Mouse (Mus musculus): ENCODE measurements around the gene Erp29. TPM values are rescaled to one million over a fixed set of nuclear protein-coding genes. Genes with fewer than 3 reads are reported as not detected.
A peak's percentile ranks its signal among the peaks of the same experiment; 100 is the strongest.

The Erp29 gene
- polyA plus RNA-seq, 1 experiment: 277 TPM

- peaks cover 18% of the 10 kb centered on the region for H3K4me1 ChIP-seq (ENCODE audit: control insufficient read depth, insufficient read depth, low read length)
- peak overlapping the region; percentile 66 for H3K27ac ChIP-seq (ENCODE audit: insufficient read depth, low read depth, low read length)
- WGBS: 56% methylated on average over 4 of the region's 4 CpGs
- H3K4me3 ChIP-seq (ENCODE audit: insufficient read depth, low read depth, low read length): no peak overlapping the region
- TF ChIP-seq POLR2A (IDR thresholded peaks at IDR 0.05; ENCODE audit: insufficient read depth, low read depth, low read length) (no peak), CTCF (IDR thresholded peaks at IDR 0.05; ENCODE audit: insufficient read depth, low read depth, low read length) (no peak)
Measured at GRCm38 (mm10) chr5:121387126-121387525, 65.2 kb downstream of the Erp29 start.

- peak overlapping the region; percentile 73 for H3K27ac ChIP-seq (ENCODE audit: insufficient read depth, low read depth, low read length)
- WGBS: 15% methylated on average over 22 of the region's 22 CpGs
- TF ChIP-seq CTCF (IDR thresholded peaks at IDR 0.05; ENCODE audit: insufficient read depth, low read depth, low read length): no peak
- TF ChIP-seq POLR2A (IDR thresholded peaks at IDR 0.05; ENCODE audit: insufficient read depth, low read depth, low read length): no peak
Measured at GRCm38 (mm10) chr5:121386120-121386909, 66.0 kb downstream of the Erp29 start.

GRCm38 (mm10) chr5:121385461-121386119 lies 66.7 kb downstream of the Erp29 start, which contains the start of gene Trafd1:
Gene Trafd1, minus strand, starts transcription at chr5:121385632.
- no peak for TF ChIP-seq CTCF (IDR thresholded peaks at IDR 0.05; ENCODE audit: insufficient read depth, low read depth, low read length)
- peak; percentile 46; the same call in 1 of the 2 replicates for TF ChIP-seq POLR2A (IDR thresholded peaks at IDR 0.05; ENCODE audit: insufficient read depth, low read depth, low read length)
- H3K4me3 ChIP-seq (ENCODE audit: insufficient read depth, low read depth, low read length): peak within 1 kb of the TSS; percentile 77
- peak within 1 kb of the TSS; percentile 94 for H3K27ac ChIP-seq (ENCODE audit: insufficient read depth, low read depth, low read length)
- peaks cover 18% of the 10 kb centered on the region for H3K4me1 ChIP-seq (ENCODE audit: control insufficient read depth, insufficient read depth, low read length)
- under 1% methylated on average over 34 of the region's 45 CpGs for WGBS

More at GRCm38 (mm10) chr5:121386120-121386909, 66.0 kb downstream of the Erp29 start:
- Histone ChIP-seq H3K4me3 (ENCODE audit: insufficient read depth, low read depth, low read length) (peak overlapping the region; percentile 77; the same call in 1 of the 2 replicates), H3K4me1 (ENCODE audit: control insufficient read depth, insufficient read depth, low read length) (peaks cover 18% of the 10 kb centered on the region)

GRCm38 (mm10) chr5:121384757-121385460 lies 67.4 kb downstream of the Erp29 start:
- peak overlapping the region; percentile 77 for H3K4me3 ChIP-seq (ENCODE audit: insufficient read depth, low read depth, low read length)
- under 1% methylated on average over 43 of the region's 47 CpGs for WGBS
- H3K27ac ChIP-seq (ENCODE audit: insufficient read depth, low read depth, low read length): peak overlapping the region; percentile 94
- H3K4me1 ChIP-seq (ENCODE audit: control insufficient read depth, insufficient read depth, low read length): peaks cover 18% of the 10 kb centered on the region
- TF ChIP-seq CTCF (IDR thresholded peaks at IDR 0.05; ENCODE audit: insufficient read depth, low read depth, low read length) (no peak), POLR2A (IDR thresholded peaks at IDR 0.05; ENCODE audit: insufficient read depth, low read depth, low read length) (peak; percentile 37; the same call in 1 of the 2 replicates)

GRCm38 (mm10) chr5:121383857-121384756 lies 68.2 kb downstream of the Erp29 start:
- peak overlapping the region; percentile 77 for H3K4me3 ChIP-seq (ENCODE audit: insufficient read depth, low read depth, low read length)
- peak overlapping the region; percentile 94 for H3K27ac ChIP-seq (ENCODE audit: insufficient read depth, low read depth, low read length)
- TF ChIP-seq POLR2A (IDR thresholded peaks at IDR 0.05; ENCODE audit: insufficient read depth, low read depth, low read length) (no peak), CTCF (IDR thresholded peaks at IDR 0.05; ENCODE audit: insufficient read depth, low read depth, low read length) (no peak)
- 14% methylated on average over 10 of the region's 10 CpGs for WGBS
- peaks cover 18% of the 10 kb centered on the region for H3K4me1 ChIP-seq (ENCODE audit: control insufficient read depth, insufficient read depth, low read length)

- WGBS: 86% methylated on average over 2 of the region's 2 CpGs
- Histone ChIP-seq H3K27ac (ENCODE audit: insufficient read depth, low read depth, low read length) (no peak overlapping the region), H3K4me1 (ENCODE audit: control insufficient read depth, insufficient read depth, low read length) (peaks cover 12% of the 10 kb centered on the region), H3K4me3 (ENCODE audit: insufficient read depth, low read depth, low read length) (no peak overlapping the region)
- TF ChIP-seq CTCF (IDR thresholded peaks at IDR 0.05; ENCODE audit: insufficient read depth, low read depth, low read length): no peak
- no peak for TF ChIP-seq POLR2A (IDR thresholded peaks at IDR 0.05; ENCODE audit: insufficient read depth, low read depth, low read length)
Measured at GRCm38 (mm10) chr5:121380692-121381091, 71.6 kb downstream of the Erp29 start.

- no peak overlapping the region for H3K27ac ChIP-seq (ENCODE audit: insufficient read depth, low read depth, low read length)
- peaks cover 10% of the 10 kb centered on the region for H3K4me1 ChIP-seq (ENCODE audit: control insufficient read depth, insufficient read depth, low read length)
- TF ChIP-seq POLR2A (IDR thresholded peaks at IDR 0.05; ENCODE audit: insufficient read depth, low read depth, low read length) (no peak), CTCF (IDR thresholded peaks at IDR 0.05; ENCODE audit: insufficient read depth, low read depth, low read length) (no peak)
- 64% methylated on average over 13 of the region's 13 CpGs for WGBS
- no peak overlapping the region for H3K4me3 ChIP-seq (ENCODE audit: insufficient read depth, low read depth, low read length)
Measured at GRCm38 (mm10) chr5:121378678-121379256, 73.5 kb downstream of the Erp29 start.

Other genes starting within 250 kb of the Erp29 start
- gene Rpl6, start 248.0 kb downstream of the Erp29 start, polyA plus RNA-seq (2012; ENCODE audit: insufficient read depth, insufficient read length, low replicate concordance, missing spikeins): not detected in 2 replicates
- 49.0 TPM in 1 of 2 replicates, not detected in the other for gene Hectd4, start 232.3 kb downstream of the Erp29 start, polyA plus RNA-seq (2012; ENCODE audit: insufficient read depth, insufficient read length, low replicate concordance, missing spikeins)
- gene Trafd1, start 66.9 kb downstream of the Erp29 start, polyA plus RNA-seq (2012; ENCODE audit: insufficient read depth, insufficient read length, low replicate concordance, missing spikeins): not detected in 2 replicates
- gene Naa25, start 54.6 kb downstream of the Erp29 start, polyA plus RNA-seq (2012; ENCODE audit: insufficient read depth, insufficient read length, low replicate concordance, missing spikeins): not detected in 2 replicates
- not detected in 2 replicates for gene Tmem116, start 613 bp downstream of the Erp29 start, polyA plus RNA-seq (2012; ENCODE audit: insufficient read depth, insufficient read length, low replicate concordance, missing spikeins)
- not detected in 2 replicates for gene Adam1b, start 50.9 kb upstream of the Erp29 start, polyA plus RNA-seq (2012; ENCODE audit: insufficient read depth, insufficient read length, low replicate concordance, missing spikeins)
- not detected in 2 replicates for gene Adam1a, start 93.0 kb upstream of the Erp29 start, polyA plus RNA-seq (2012; ENCODE audit: insufficient read depth, insufficient read length, low replicate concordance, missing spikeins)
- not detected in 2 replicates for gene Gm42878, start 93.0 kb upstream of the Erp29 start, polyA plus RNA-seq (2012; ENCODE audit: insufficient read depth, insufficient read length, low replicate concordance, missing spikeins)
- 681 TPM in 1 of 2 replicates, not detected in the other for gene Mapkapk5, start 93.4 kb upstream of the Erp29 start, polyA plus RNA-seq (2012; ENCODE audit: insufficient read depth, insufficient read length, low replicate concordance, missing spikeins)
- not detected in 2 replicates for gene Aldh2, start 141.3 kb upstream of the Erp29 start, polyA plus RNA-seq (2012; ENCODE audit: insufficient read depth, insufficient read length, low replicate concordance, missing spikeins)
- not detected in 2 replicates for gene Acad12, start 166.4 kb upstream of the Erp29 start, polyA plus RNA-seq (2012; ENCODE audit: insufficient read depth, insufficient read length, low replicate concordance, missing spikeins)
- gene Acad10, start 208.0 kb upstream of the Erp29 start, polyA plus RNA-seq (2012; ENCODE audit: insufficient read depth, insufficient read length, low replicate concordance, missing spikeins): not detected in 2 replicates
- gene Brap, start 208.1 kb upstream of the Erp29 start, polyA plus RNA-seq (2012; ENCODE audit: insufficient read depth, insufficient read length, low replicate concordance, missing spikeins): not detected in 2 replicates

All from olfactory bulb, adult 2 months (tissue).